Mouse (Mus musculus): ENCODE results near the gene 4921524J17Rik.

- TF ChIP-seq POLR2A (IDR thresholded peaks at IDR 0.05; ENCODE audit: control insufficient read depth in 1 of 2, insufficient read depth in 1 of 2, low read depth in 1 of 2, low read length in 2 of 2, poor library complexity in 1 of 2), result peak; percentile 90
- TF ChIP-seq MAX (IDR thresholded peaks at IDR 0.05; ENCODE audit: low read length), result peak; percentile 42; the same call in 1 of the 2 replicates
- no peak for TF ChIP-seq RAD21 (IDR thresholded peaks at IDR 0.05; ENCODE audit: low read depth, low read length)
- no peak for TF ChIP-seq CHD2 (IDR thresholded peaks at IDR 0.05; ENCODE audit: low read length)
- TF ChIP-seq MAZ (IDR thresholded peaks at IDR 0.05; ENCODE audit: low read depth, low read length), result peak; percentile 78; the same call in 1 of the 2 replicates
- TF ChIP-seq GATA1 (IDR thresholded peaks at IDR 0.05; ENCODE audit: low read depth, low read length), result no peak
- peak in 1 of 2 experiments; percentile 8; a peak in 1 of 4 replicates for TF ChIP-seq EP300 (IDR thresholded peaks at IDR 0.05; ENCODE audit: low read depth in 1 of 2, low read length in 2 of 2)
- 0 out of 2 replicates have a peak, but pooled peaks have one; percentile 6 for TF ChIP-seq RCOR1 (IDR thresholded peaks at IDR 0.05; ENCODE audit: low read depth, low read length)
- 0 out of 2 replicates have a peak, but pooled peaks have one; percentile 49 for TF ChIP-seq TCF12 (IDR thresholded peaks at IDR 0.05; ENCODE audit: low read depth, low read length)
- TF ChIP-seq TAL1 (IDR thresholded peaks at IDR 0.05; ENCODE audit: low read length), result no peak
- TF ChIP-seq CTCF (IDR thresholded peaks at IDR 0.05 in 2 of 3, conservative IDR thresholded peaks at IDR 0.05 in 1 of 3; ENCODE audit: control insufficient read depth in 1 of 3, insufficient read depth in 1 of 3, low read depth in 2 of 3, low read length in 3 of 3, poor library complexity in 1 of 3, severe bottlenecking in 1 of 3), result no peak
- TF ChIP-seq POLR2AphosphoS2 (IDR thresholded peaks at IDR 0.05; ENCODE audit: low read length), result peak; percentile 65; the same call in 1 of the 2 replicates
- no peak; the same call in 1 of the 2 replicates for TF ChIP-seq TBP (IDR thresholded peaks at IDR 0.05; ENCODE audit: low read depth, low read length)
- TF ChIP-seq ETS1 (IDR thresholded peaks at IDR 0.05; ENCODE audit: low read depth, low read length), result no peak; the same call in 1 of the 2 replicates
Observed at GRCm38 (mm10) chr8:85432168-85433016, at the start of gene 4921524J17Rik.

Data from MEL (cell line).